Mouse (Mus musculus) small intestine, adult 2 months (tissue): ENCODE measurements at regions not wholly inside any gene's neighbourhood (a gene's known extent, or its start where the extent isn't known, plus 50 kb on each side); places are given as distances from the start of the nearest gene placed in this dataset.

Experiments used
- H3K27ac ChIP-seq: fragments of 200-500 bp; 2 replicates; pipeline ENCODE4 v1.5.1; 2012; ENCODE audit warnings: low read depth, low read length, control low read depth, inconsistent platforms; ENCODE audit not compliant: insufficient read depth
- H3K27me3 ChIP-seq: fragments of 200-500 bp; 2 replicates; pipeline ENCODE4 v1.6.1; 2012; ENCODE audit warnings: mild to moderate bottlenecking, moderate library complexity, low read length, inconsistent platforms; ENCODE audit not compliant: control insufficient read depth, insufficient read depth
- H3K36me3 ChIP-seq: fragments of 200-500 bp; 2 replicates; pipeline ENCODE4 v1.6.1; 2012; ENCODE audit warnings: mild to moderate bottlenecking, low read length, control low read depth, inconsistent platforms; ENCODE audit not compliant: control insufficient read depth, insufficient read depth
- H3K4me1 ChIP-seq: fragments of 200-500 bp; 2 replicates; pipeline ENCODE4 v1.6.1; 2012; ENCODE audit warnings: low read length, inconsistent platforms, mixed read lengths; ENCODE audit not compliant: control insufficient read depth, insufficient read depth, insufficient read length
- H3K4me3 ChIP-seq: fragments of 200-500 bp; 2 replicates; pipeline ENCODE4 v1.5.1; 2012; ENCODE audit warnings: low read depth, mild to moderate bottlenecking, control low read depth, inconsistent platforms, low read length, moderate library complexity
- CTCF ChIP-seq: fragments of 200-500 bp; IDR thresholded peaks from 2 replicates; pipeline ENCODE4 v1.5.1; 2012; ENCODE audit warnings: low read depth, mild to moderate bottlenecking, control low read depth, inconsistent platforms, low read length, moderate library complexity, mixed read lengths; ENCODE audit not compliant: insufficient replicate concordance, insufficient read length; ENCODE audit errors: extremely low read depth
- POLR2A ChIP-seq: fragments of 200-500 bp; IDR thresholded peaks from 2 replicates; pipeline ENCODE4 v1.6.1; 2012; ENCODE audit warnings: low read depth, mild to moderate bottlenecking, control low read depth, inconsistent platforms, low read length, moderate library complexity
- WGBS: fragments of 180-500 bp; shearing (Covaris S2); methylation state at CpG from one replicate; pipeline ENCODE4 v1.1.7; 2018; 5-methylcytosine and 5-hydroxymethylcytosine counted together

GRCm38 (mm10) chr2:9620303-9621244 lies 260.5 kb upstream of the 4930412O13Rik start:
- Histone ChIP-seq H3K4me3 (no peak overlapping the region), H3K4me1 (no peaks in the 10 kb centered on the region), H3K36me3 (no peaks in the 10 kb centered on the region), H3K27ac (no peak overlapping the region), H3K27me3 (no peaks in the 10 kb centered on the region)
- WGBS = 52% methylated on average over 21 of the region's 21 CpGs
- no peak for TF ChIP-seq POLR2A
- no peak for TF ChIP-seq CTCF

- TF ChIP-seq CTCF (no peak), POLR2A (no peak)
- no peaks in the 10 kb centered on the region for H3K27me3 ChIP-seq
These were observed 257.4 kb upstream of the 4930412O13Rik start for GRCm38 (mm10) chr2:9623702-9624101.

GRCm38 (mm10) chr2:9628026-9628425 lies 253.0 kb upstream of the 4930412O13Rik start:
- no peak overlapping the region for H3K27ac ChIP-seq
- WGBS = 84% methylated on average over 3 of the region's 3 CpGs
- no peaks in the 10 kb centered on the region for H3K27me3 ChIP-seq

More at GRCm38 (mm10) chr2:9623702-9624101, 257.4 kb upstream of the 4930412O13Rik start:
- 73% methylated on average over 2 of the region's 2 CpGs for WGBS
- Histone ChIP-seq H3K27ac (no peak overlapping the region), H3K4me3 (no peak overlapping the region), H3K4me1 (no peaks in the 10 kb centered on the region), H3K36me3 (no peaks in the 10 kb centered on the region)

GRCm38 (mm10) chr2:9632719-9633446 lies 248.2 kb upstream of the 4930412O13Rik start:
- H3K4me1 ChIP-seq = no peaks in the 10 kb centered on the region
- WGBS = 51% methylated on average over 15 of the region's 15 CpGs

More at GRCm38 (mm10) chr2:9628026-9628425, 253.0 kb upstream of the 4930412O13Rik start:
- H3K4me1 ChIP-seq = no peaks in the 10 kb centered on the region
- H3K4me3 ChIP-seq = no peak overlapping the region
- H3K36me3 ChIP-seq = no peaks in the 10 kb centered on the region
- TF ChIP-seq CTCF (no peak), POLR2A (no peak)

GRCm38 (mm10) chr2:9639262-9639661 lies 241.8 kb upstream of the 4930412O13Rik start:
- no peak for TF ChIP-seq CTCF
- no peak for TF ChIP-seq POLR2A
- Histone ChIP-seq H3K27me3 (no peaks in the 10 kb centered on the region), H3K4me1 (no peaks in the 10 kb centered on the region), H3K4me3 (no peak overlapping the region), H3K36me3 (no peaks in the 10 kb centered on the region), H3K27ac (no peak overlapping the region)
- WGBS = 21% methylated on average over 5 of the region's 5 CpGs

More at GRCm38 (mm10) chr2:9632719-9633446, 248.2 kb upstream of the 4930412O13Rik start:
- TF ChIP-seq POLR2A = no peak
- TF ChIP-seq CTCF = no peak
- no peaks in the 10 kb centered on the region for H3K27me3 ChIP-seq
- no peak overlapping the region for H3K27ac ChIP-seq
- H3K4me3 ChIP-seq = no peak overlapping the region
- H3K36me3 ChIP-seq = no peaks in the 10 kb centered on the region

- Histone ChIP-seq H3K4me1 (no peaks in the 10 kb centered on the region), H3K4me3 (no peak overlapping the region), H3K36me3 (no peaks in the 10 kb centered on the region), H3K27me3 (no peaks in the 10 kb centered on the region; the same call in 1 of the 2 replicates), H3K27ac (no peak overlapping the region)
- TF ChIP-seq POLR2A = no peak
- TF ChIP-seq CTCF = no peak
- 50% methylated on average over 7 of the region's 7 CpGs for WGBS
These were observed 239.4 kb upstream of the 4930412O13Rik start for GRCm38 (mm10) chr2:9641629-9642028.

GRCm38 (mm10) chr2:9642411-9642810 lies 238.6 kb upstream of the 4930412O13Rik start:
- WGBS = 86% methylated on average over 3 of the region's 3 CpGs
- no peaks in the 10 kb centered on the region for H3K36me3 ChIP-seq
- no peak for TF ChIP-seq CTCF
- TF ChIP-seq POLR2A = no peak
- no peaks in the 10 kb centered on the region for H3K4me1 ChIP-seq
- no peak overlapping the region for H3K27ac ChIP-seq
- H3K4me3 ChIP-seq = no peak overlapping the region
- no peaks in the 10 kb centered on the region; the same call in 1 of the 2 replicates for H3K27me3 ChIP-seq
